Comparison of ENCODE assay signal across 11 mouse cellular contexts in genomic region chr3:131630407-131631317, GRCm38 (mm10).
DNase-seq lines count a peak whose midpoint lies in the region; ATAC-seq and TF ChIP-seq lines count a peak whose summit lies in the region.
"Had no signal": no experiment of that assay in that cellular context is flagged by ENCODE, and none has a peak within 500 bp of the region (broad histone marks: within the 10 kb centered on the region; RNA-seq: fewer than 3 reads in every experiment).

No protein-coding gene starts in this region.

- H3K4me3 ChIP-seq in heart, embryonic 10.5 days, result no peak overlapping the region
- H3K4me3 ChIP-seq in limb, embryonic 14.5 days (replicated peaks; ENCODE audit: low read length), result no peak overlapping the region
- no peak overlapping the region for H3K4me3 ChIP-seq in limb, embryonic 10.5 days
- no peak overlapping the region for H3K4me3 ChIP-seq in limb, embryonic 15.5 days

- H3K4me2 ChIP-seq in limb, embryonic 14.5 days (replicated peaks; ENCODE audit: low read depth, low read length, severe bottlenecking), result no peak overlapping the region
- H3K4me2 ChIP-seq in limb, embryonic 15.5 days, result no peak overlapping the region

- peaks cover 10% of the 10 kb centered on the region; the same call in 1 of the 2 replicates for H3K36me3 ChIP-seq in heart, embryonic 10.5 days
- H3K36me3 ChIP-seq in limb, embryonic 14.5 days (ENCODE audit: control insufficient read depth, insufficient read depth, low read length), result peaks cover 64% of the 10 kb centered on the region
- H3K36me3 ChIP-seq in limb, embryonic 10.5 days, result peaks cover 48% of the 10 kb centered on the region
- peaks cover 35% of the 10 kb centered on the region for H3K36me3 ChIP-seq in limb, embryonic 15.5 days

- no peaks in the 10 kb centered on the region for H3K9me3 ChIP-seq in heart, embryonic 10.5 days
- H3K9me3 ChIP-seq in limb, embryonic 14.5 days (ENCODE audit: control insufficient read depth, low read length), result no peaks in the 10 kb centered on the region
- H3K9me3 ChIP-seq in limb, embryonic 10.5 days (replicated peaks), result no peaks in the 10 kb centered on the region
- no peaks in the 10 kb centered on the region for H3K9me3 ChIP-seq in limb, embryonic 15.5 days

- H3K27ac ChIP-seq in heart, embryonic 10.5 days, result no peak overlapping the region
- no peak overlapping the region for H3K27ac ChIP-seq in limb, embryonic 14.5 days (replicated peaks; ENCODE audit: low read depth, low read length)
- no peak overlapping the region for H3K27ac ChIP-seq in limb, embryonic 10.5 days
- peak overlapping the region; percentile 13; the same call in 1 of the 2 replicates for H3K27ac ChIP-seq in limb, embryonic 15.5 days
- H3K27ac ChIP-seq: liver, embryonic 14.5 days; macrophage had no signal

- no peaks in the 10 kb centered on the region for H3K27me3 ChIP-seq in heart, embryonic 10.5 days (ENCODE audit: insufficient read depth, poor library complexity, severe bottlenecking)
- H3K27me3 ChIP-seq in limb, embryonic 14.5 days (ENCODE audit: control insufficient read depth, insufficient read depth, low read length), result no peaks in the 10 kb centered on the region
- no peaks in the 10 kb centered on the region for H3K27me3 ChIP-seq in limb, embryonic 10.5 days (ENCODE audit: low read depth, poor library complexity, severe bottlenecking)
- no peaks in the 10 kb centered on the region for H3K27me3 ChIP-seq in limb, embryonic 15.5 days

- peak; percentile 18 to 19 for DNase-seq in heart, adult 9 months (ENCODE audit: low spot score in 2 of 2)
- no peak for DNase-seq in heart, embryonic 10.5 days (ENCODE audit: low spot score)
- peak; percentile 35 for DNase-seq in limb, embryonic 14.5 days (ENCODE audit: low spot score)
- no peak for DNase-seq in limb, embryonic 10.5 days (ENCODE audit: low spot score)
- DNase-seq in cerebellum, adult 8-10 months, result peak; percentile 25
- DNase-seq in left cerebral cortex, adult 11 months (ENCODE audit: low spot score), result no peak
- DNase-seq: right cerebral cortex, postnatal 14 days; thymus, adult 2 months had no signal

- H3K4me1 ChIP-seq in heart, embryonic 10.5 days, result no peaks in the 10 kb centered on the region
- H3K4me1 ChIP-seq in limb, embryonic 14.5 days (ENCODE audit: control insufficient read depth, insufficient read depth, low read length), result no peaks in the 10 kb centered on the region
- H3K4me1 ChIP-seq in limb, embryonic 10.5 days, result peaks cover 15% of the 10 kb centered on the region
- H3K4me1 ChIP-seq in limb, embryonic 15.5 days, result peaks cover 14% of the 10 kb centered on the region

- no peak for TF ChIP-seq POLR2A in limb, embryonic 14.5 days (IDR thresholded peaks at IDR 0.05; ENCODE audit: borderline replicate concordance, extremely low read depth, insufficient read depth, insufficient read length)

- ATAC-seq in limb, embryonic 14.5 days (ENCODE audit: low FRiP score, low read depth), result peak; percentile 60; the same call in 1 of the 2 replicates
- no peak for ATAC-seq in limb, embryonic 15.5 days (ENCODE audit: insufficient number of reproducible peaks, low FRiP score, low TSS enrichment, low read depth)

- H3K9ac ChIP-seq in limb, embryonic 14.5 days (ENCODE audit: low read depth, low read length, severe bottlenecking), result no peak overlapping the region
- no peak overlapping the region for H3K9ac ChIP-seq in limb, embryonic 15.5 days
- H3K9ac ChIP-seq: liver, embryonic 14.5 days had no signal

- 84% methylated on average over 11 of the region's 11 CpGs for WGBS in heart, embryonic 10.5 days
- 56% methylated on average over 11 of the region's 11 CpGs for WGBS in limb, embryonic 14.5 days
- 81% methylated on average over 11 of the region's 11 CpGs for WGBS in limb, embryonic 10.5 days
- 56% methylated on average over 11 of the region's 11 CpGs for WGBS in limb, embryonic 15.5 days

Comparison
In these comparisons a context has a peak if more than half of its experiments do, and no peak if none do; other contexts are left out.
1. DNase-seq: peak in heart, adult 9 months (2 of 2), limb, embryonic 14.5 days (single experiment) and cerebellum, adult 8-10 months (single experiment); none in heart, embryonic 10.5 days (single experiment), limb, embryonic 10.5 days (single experiment) and left cerebral cortex, adult 11 months (single experiment).